Mouse (Mus musculus) limb, embryonic 14.5 days (tissue): ENCODE measurements around the gene Stambpl1. TPM values are rescaled to one million over a fixed set of nuclear protein-coding genes. Genes with fewer than 3 reads are reported as not detected.

Experiments
- ATAC-seq: fragments of 200-750 bp; cut with Nextera tagmentation; 2 replicates; pipeline ENCODE4 v1.8.0; 2017; ENCODE audit warnings: low read depth, moderate number of reproducible peaks, moderate TSS enrichment; ENCODE audit not compliant: low FRiP score
- DNase-seq: peaks from one replicate; pipeline ENCODE4 v3.0.0-alpha.2; 2015; ENCODE audit warnings: low spot score
- H3K27ac ChIP-seq: fragments of 300-500 bp; sonication (generic); replicated peaks from 2 replicates; pipeline ENCODE4 v1.5.1; 2014; ENCODE audit warnings: low read depth, mild to moderate bottlenecking, low read length, moderate library complexity, mixed read lengths
- H3K27me3 ChIP-seq: fragments of 300-500 bp; sonication (generic); 2 replicates; pipeline ENCODE4 v1.6.1; 2014; ENCODE audit warnings: low read length, mixed read lengths; ENCODE audit not compliant: control insufficient read depth, insufficient read depth
- H3K36me3 ChIP-seq: fragments of 300-500 bp; sonication (generic); 2 replicates; pipeline ENCODE4 v1.6.1; 2014; ENCODE audit warnings: mild to moderate bottlenecking, low read length, moderate library complexity, mixed read lengths; ENCODE audit not compliant: control insufficient read depth, insufficient read depth
- H3K4me1 ChIP-seq: fragments of 300-500 bp; sonication (generic); 2 replicates; pipeline ENCODE4 v1.6.1; 2014; ENCODE audit warnings: antibody characterized with exemption, low read length, mixed read lengths; ENCODE audit not compliant: control insufficient read depth, insufficient read depth
- H3K4me2 ChIP-seq: fragments of 300-500 bp; sonication (generic); replicated peaks from 2 replicates; pipeline ENCODE4 v1.6.1; 2014; ENCODE audit warnings: low read depth, mild to moderate bottlenecking, low read length, moderate library complexity; ENCODE audit not compliant: severe bottlenecking
- H3K4me3 ChIP-seq: fragments of 300-500 bp; sonication (generic); replicated peaks from 2 replicates; pipeline ENCODE4 v1.5.1; 2014; ENCODE audit warnings: low read length
- H3K9ac ChIP-seq: fragments of 300-500 bp; sonication (generic); 2 replicates; pipeline ENCODE4 v1.6.1; 2014; ENCODE audit warnings: mild to moderate bottlenecking, low read depth, low read length, moderate library complexity; ENCODE audit not compliant: severe bottlenecking
- H3K9me3 ChIP-seq: fragments of 300-500 bp; sonication (generic); 2 replicates; pipeline ENCODE4 v1.6.1; 2016; ENCODE audit warnings: low read length; ENCODE audit not compliant: control insufficient read depth
- POLR2A ChIP-seq: fragments of 200-500 bp; IDR thresholded peaks from 2 replicates; pipeline ENCODE4 v1.8.0; 2012; ENCODE audit warnings: inconsistent platforms, mild to moderate bottlenecking, moderate library complexity, borderline replicate concordance; ENCODE audit not compliant: insufficient read depth, insufficient read length; ENCODE audit errors: extremely low read depth
- WGBS: fragments of 180-500 bp; shearing (Covaris S2); extraction: QIAGEN DNeasy Blood & Tissue Kit; methylation state at CpG from one replicate; pipeline ENCODE4 v1.1.7; 2014; 5-methylcytosine and 5-hydroxymethylcytosine counted together
- polyA plus RNA-seq, 2 experiments: library from polyadenylated mRNA; depleted of rRNA in 1 of 2; stranded (reverse) in 1 of 2; unstranded in 1 of 2; fragments of >200 nt; fragmentation: Nextera tagmentation in 1 of 2; extraction: Ambion mirVana in 1 of 2; gene quantifications; 2 replicates each; pipeline versions ENCODE4 v1.2.1 to v1.2.3; 2012 to 2014

Gene Stambpl1
- polyA plus RNA-seq, 2 experiments = 9.0 to 14.8 TPM

DNA sequence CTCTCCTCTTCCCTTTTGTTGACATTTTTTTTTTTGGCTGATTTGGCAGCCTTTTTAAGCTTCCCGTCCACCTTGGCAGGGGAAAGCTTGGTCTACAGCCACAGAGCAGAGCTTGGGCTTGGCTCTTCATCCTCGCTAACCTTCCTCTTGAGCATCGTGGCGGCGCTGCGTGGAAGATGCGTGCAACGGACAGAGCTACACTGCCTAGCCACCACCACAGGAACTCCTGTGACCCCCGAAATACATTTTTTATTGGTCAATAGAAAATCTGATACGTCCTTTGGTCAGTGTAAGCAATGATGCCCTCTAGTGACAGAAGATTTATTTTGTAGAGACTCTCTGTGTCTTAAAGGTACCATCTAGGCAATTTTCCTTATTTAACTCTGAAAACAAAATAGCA lies 92.4 kb downstream of the Stambpl1 start:
- no peak for TF ChIP-seq POLR2A
- no peak for ATAC-seq

DNA sequence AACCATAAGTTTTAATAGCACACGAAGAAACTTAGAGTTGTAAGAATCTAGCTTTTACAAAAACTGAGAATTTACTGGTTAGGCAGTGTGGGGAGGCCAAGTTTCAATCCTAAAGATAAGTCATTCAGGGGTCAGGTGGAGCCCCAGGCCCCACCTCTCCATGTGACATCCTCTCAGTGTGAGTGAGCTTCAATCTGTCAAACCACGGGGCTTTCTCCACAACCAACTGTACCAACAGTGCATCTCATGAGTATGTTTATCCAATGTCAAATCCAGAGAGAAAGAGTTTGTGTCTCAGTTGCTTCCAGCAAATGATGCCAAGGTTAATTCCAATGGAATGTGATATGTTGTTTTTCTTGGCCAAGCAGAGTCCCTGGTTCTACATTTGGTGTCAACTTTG lies 92.8 kb downstream of the Stambpl1 start:
- Histone ChIP-seq H3K4me1 (no peaks in the 10 kb centered on the region), H3K36me3 (no peaks in the 10 kb centered on the region), H3K4me2 (no peak overlapping the region), H3K27ac (no peak overlapping the region), H3K4me3 (no peak overlapping the region), H3K9ac (no peak overlapping the region), H3K9me3 (no peaks in the 10 kb centered on the region), H3K27me3 (no peaks in the 10 kb centered on the region)
- no peak for DNase-seq
- WGBS = 51% methylated on average over 2 of the region's 2 CpGs
- no peak for TF ChIP-seq POLR2A
- no peak for ATAC-seq

More for the DNA sequence above, 92.4 kb downstream of the Stambpl1 start:
- peak; percentile 13 for DNase-seq
- Histone ChIP-seq H3K4me3 (no peak overlapping the region), H3K27me3 (no peaks in the 10 kb centered on the region), H3K9ac (no peak overlapping the region), H3K4me1 (no peaks in the 10 kb centered on the region), H3K36me3 (no peaks in the 10 kb centered on the region), H3K9me3 (no peaks in the 10 kb centered on the region), H3K4me2 (no peak overlapping the region), H3K27ac (no peak overlapping the region)
- 69% methylated on average over 10 of the region's 10 CpGs for WGBS

DNA sequence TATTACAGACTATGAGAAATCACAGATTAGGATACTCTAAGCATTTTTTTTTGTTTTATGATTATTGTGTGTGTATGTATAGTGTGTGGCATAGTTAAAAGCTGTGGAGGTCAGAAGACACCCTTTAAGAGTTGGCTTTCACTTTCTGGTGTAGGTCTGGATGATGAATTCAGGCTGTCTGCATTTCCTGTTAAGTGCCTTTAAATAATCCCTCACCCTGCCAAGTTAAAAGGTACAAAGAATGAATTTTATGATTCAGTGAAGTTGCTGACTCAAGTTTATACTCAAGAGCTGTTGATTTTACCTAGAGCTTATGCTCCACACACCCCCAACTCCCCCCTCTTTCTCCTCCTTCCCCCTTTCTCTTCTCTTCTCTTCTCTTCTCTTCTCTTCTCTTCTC lies 95.2 kb downstream of the Stambpl1 start:
- DNase-seq (no peak), ATAC-seq (no peak)
- no peak overlapping the region for H3K4me2 ChIP-seq
- TF ChIP-seq POLR2A = no peak
- H3K4me1 ChIP-seq = no peaks in the 10 kb centered on the region; the same call in 1 of the 2 replicates
- no peaks in the 10 kb centered on the region for H3K9me3 ChIP-seq
- no peaks in the 10 kb centered on the region for H3K27me3 ChIP-seq
- H3K4me3 ChIP-seq = no peak overlapping the region
- H3K27ac ChIP-seq = no peak overlapping the region
- H3K9ac ChIP-seq = no peak overlapping the region
- no peaks in the 10 kb centered on the region for H3K36me3 ChIP-seq

DNA sequence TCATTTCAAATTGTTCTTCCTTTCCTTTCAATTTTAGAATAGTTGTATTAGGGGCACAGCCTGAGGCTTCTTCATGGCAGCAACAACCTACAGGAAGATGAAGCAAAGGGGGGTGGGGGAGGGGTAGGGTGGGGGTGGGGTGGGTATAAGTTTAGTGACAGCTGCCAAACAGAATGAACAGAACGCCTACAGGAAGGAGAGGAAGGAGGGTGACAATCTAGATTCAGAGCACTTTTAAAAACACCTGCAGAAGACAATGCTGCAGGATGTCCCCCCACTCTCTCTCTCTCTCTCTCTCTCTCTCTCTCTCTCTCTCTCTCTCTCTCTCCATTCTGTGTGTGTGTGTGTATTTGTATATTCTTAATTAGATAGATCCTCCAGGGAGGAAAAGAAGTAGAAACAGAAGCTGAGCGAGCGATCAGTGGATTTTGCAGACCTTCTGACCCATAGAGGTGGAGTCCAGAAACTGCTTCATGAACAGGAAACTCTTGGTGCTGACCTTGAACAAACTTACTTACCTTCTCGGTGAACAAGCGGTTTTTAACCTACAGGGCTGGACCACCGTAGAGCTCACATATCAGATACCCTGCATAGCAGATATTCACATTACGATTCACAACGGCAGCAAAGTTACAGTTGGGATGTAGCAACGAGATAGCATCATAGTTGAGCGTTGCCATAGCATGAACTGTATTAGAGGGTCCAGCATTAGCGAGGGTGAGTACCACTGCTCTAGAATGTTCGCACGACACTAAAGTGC lies 95.8 kb downstream of the Stambpl1 start:
- 80% methylated on average over 13 of the region's 13 CpGs for WGBS
- no peak for TF ChIP-seq POLR2A
- no peaks in the 10 kb centered on the region for H3K9me3 ChIP-seq

DNA sequence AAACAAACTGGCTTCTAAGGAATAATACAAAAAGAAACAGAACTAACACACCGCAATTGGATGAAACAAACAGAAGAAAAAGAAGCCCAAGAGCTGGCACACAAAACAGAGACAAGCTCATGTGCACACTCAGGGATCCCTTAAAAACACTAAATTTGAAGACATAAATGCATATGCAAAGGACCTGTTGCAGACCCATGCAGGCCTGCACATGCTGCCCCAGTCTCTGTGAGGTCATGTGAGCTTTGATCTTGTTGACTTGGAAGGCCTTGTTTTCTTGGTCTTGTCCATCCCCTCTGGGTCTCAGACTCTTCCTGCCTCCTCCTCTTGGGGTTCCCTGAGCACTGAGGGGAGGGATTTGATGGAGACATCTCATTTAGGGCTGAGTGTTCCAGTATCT lies 96.7 kb downstream of the Stambpl1 start:
- H3K4me1 ChIP-seq = no peaks in the 10 kb centered on the region; the same call in 1 of the 2 replicates
- H3K27me3 ChIP-seq = no peaks in the 10 kb centered on the region
- H3K36me3 ChIP-seq = no peaks in the 10 kb centered on the region
- no peak for DNase-seq
- H3K9me3 ChIP-seq = no peaks in the 10 kb centered on the region
- WGBS = 100% methylated on average over 1 of the region's 1 CpGs
- no peak for TF ChIP-seq POLR2A
- no peak overlapping the region for H3K4me3 ChIP-seq
- H3K4me2 ChIP-seq = no peak overlapping the region
- ATAC-seq = no peak
- no peak overlapping the region for H3K27ac ChIP-seq
- H3K9ac ChIP-seq = no peak overlapping the region

More for the DNA sequence above, 95.8 kb downstream of the Stambpl1 start:
- no peaks in the 10 kb centered on the region for H3K27me3 ChIP-seq
- DNase-seq = no peak
- H3K27ac ChIP-seq = no peak overlapping the region
- H3K4me1 ChIP-seq = no peaks in the 10 kb centered on the region; the same call in 1 of the 2 replicates
- H3K4me2 ChIP-seq = no peak overlapping the region
- H3K36me3 ChIP-seq = no peaks in the 10 kb centered on the region
- ATAC-seq = no peak
- H3K4me3 ChIP-seq = no peak overlapping the region
- no peak overlapping the region for H3K9ac ChIP-seq

Other genes with a start within 250 kb of the Stambpl1 start
- gene Lipf, start 231.0 kb upstream of the Stambpl1 start, polyA plus RNA-seq (2012; rRNA removed) = 0.19 TPM in 1 of 2 replicates, not detected in the other
- not detected in 2 replicates for gene Lipf, start 231.0 kb upstream of the Stambpl1 start, polyA plus RNA-seq (2014; fragmentation: Nextera tagmentation; extraction: Ambion mirVana)
- gene Lipk, start 183.9 kb upstream of the Stambpl1 start, polyA plus RNA-seq (2012; rRNA removed) = 0.59 and 0.73 TPM in 2 replicates
- 0.95 and 1.8 TPM in 2 replicates for gene Lipk, start 183.9 kb upstream of the Stambpl1 start, polyA plus RNA-seq (2014; fragmentation: Nextera tagmentation; extraction: Ambion mirVana)
- not detected in 2 replicates for gene Lipn, start 124.9 kb upstream of the Stambpl1 start, polyA plus RNA-seq (2012; rRNA removed)
- gene Lipn, start 124.9 kb upstream of the Stambpl1 start, polyA plus RNA-seq (2014; fragmentation: Nextera tagmentation; extraction: Ambion mirVana) = not detected in 2 replicates
- gene Lipm, start 91.3 kb upstream of the Stambpl1 start, polyA plus RNA-seq (2012; rRNA removed) = 4.4 and 6.7 TPM in 2 replicates
- 8.6 and 11.6 TPM in 2 replicates for gene Lipm, start 91.3 kb upstream of the Stambpl1 start, polyA plus RNA-seq (2014; fragmentation: Nextera tagmentation; extraction: Ambion mirVana)
- gene Ankrd22, start 26.2 kb upstream of the Stambpl1 start, polyA plus RNA-seq (2012; rRNA removed) = 3.1 and 4.9 TPM in 2 replicates
- gene Ankrd22, start 26.2 kb upstream of the Stambpl1 start, polyA plus RNA-seq (2014; fragmentation: Nextera tagmentation; extraction: Ambion mirVana) = 7.5 and 8.9 TPM in 2 replicates
- gene Acta2, start 63.4 kb downstream of the Stambpl1 start, polyA plus RNA-seq (2012; rRNA removed) = 289 and 290 TPM in 2 replicates
- 241 and 313 TPM in 2 replicates for gene Acta2, start 63.4 kb downstream of the Stambpl1 start, polyA plus RNA-seq (2014; fragmentation: Nextera tagmentation; extraction: Ambion mirVana)
- 1.3 and 1.7 TPM in 2 replicates for gene Fas, start 98.4 kb downstream of the Stambpl1 start, polyA plus RNA-seq (2012; rRNA removed)
- gene Fas, start 98.4 kb downstream of the Stambpl1 start, polyA plus RNA-seq (2014; fragmentation: Nextera tagmentation; extraction: Ambion mirVana) = 4.2 and 6.1 TPM in 2 replicates